In genomic region chr9:65551035-65551434, GRCm38 (mm10) we compare ENCODE assay signal across 8 mouse cellular contexts. TPM values are rescaled to one million over a fixed set of nuclear protein-coding genes. Genes with fewer than 3 reads are reported as not detected.
A peak's percentile ranks its signal among the peaks of the same experiment; 100 is the strongest.
DNase-seq lines count a peak whose midpoint lies in the region; ATAC-seq and TF ChIP-seq lines count a peak whose summit lies in the region.

No protein-coding gene starts in this region.

- H3K4me1 ChIP-seq in embryonic fibroblast, embryonic 13.5 days (ENCODE audit: control insufficient read depth, insufficient read depth, low read length), result peaks cover 22% of the 10 kb centered on the region
- H3K4me1 ChIP-seq in hindbrain, embryonic 13.5 days (replicated peaks), result peaks cover 57% of the 10 kb centered on the region
- peaks cover 87% of the 10 kb centered on the region for H3K4me1 ChIP-seq in liver, embryonic 12.5 days

- H3K4me2 ChIP-seq in hindbrain, embryonic 13.5 days, result no peak overlapping the region
- 0 out of 2 replicates have a peak overlapping the region, but pooled peaks have one; percentile 8 for H3K4me2 ChIP-seq in liver, embryonic 12.5 days

- DNase-seq in urinary bladder, postnatal 10 days (ENCODE audit: low spot score), result peak; percentile 53
- no peak for DNase-seq in urinary bladder, adult 2 months (ENCODE audit: low spot score)
- peak; percentile 77 for DNase-seq in yolk sac, embryonic 10.5 days (ENCODE audit: low spot score)
- no peak for DNase-seq in right cerebral cortex, postnatal 36 days (ENCODE audit: low spot score in 2 of 2)

- peaks cover 5% of the 10 kb centered on the region; the same call in 1 of the 2 replicates for H3K36me3 ChIP-seq in hindbrain, embryonic 13.5 days
- H3K36me3 ChIP-seq in liver, embryonic 12.5 days, result peaks cover 46% of the 10 kb centered on the region

- H3K9me3 ChIP-seq in hindbrain, embryonic 13.5 days, result no peaks in the 10 kb centered on the region
- H3K9me3 ChIP-seq in liver, embryonic 12.5 days (replicated peaks), result no peaks in the 10 kb centered on the region

- H3K27me3 ChIP-seq in hindbrain, embryonic 13.5 days, result no peaks in the 10 kb centered on the region
- no peaks in the 10 kb centered on the region for H3K27me3 ChIP-seq in liver, embryonic 12.5 days (replicated peaks)

- no peak overlapping the region for H3K9ac ChIP-seq in hindbrain, embryonic 13.5 days
- peak overlapping the region; percentile 33 for H3K9ac ChIP-seq in liver, embryonic 12.5 days

- 40% methylated on average over 5 of the region's 5 CpGs for WGBS in hindbrain, embryonic 13.5 days
- WGBS in liver, embryonic 12.5 days (ENCODE audit: insufficient replicate concordance), result 8% methylated on average over 5 of the region's 5 CpGs

- H3K4me3 ChIP-seq in embryonic fibroblast, embryonic 13.5 days (ENCODE audit: insufficient read depth, low read length), result no peak overlapping the region
- H3K4me3 ChIP-seq in hindbrain, embryonic 13.5 days, result no peak overlapping the region
- no peak overlapping the region for H3K4me3 ChIP-seq in liver, embryonic 12.5 days

- no peak for TF ChIP-seq CTCF in embryonic fibroblast, embryonic 13.5 days (IDR thresholded peaks at IDR 0.05; ENCODE audit: borderline replicate concordance, insufficient read depth, low read length)

- H3K27ac ChIP-seq in embryonic fibroblast, embryonic 13.5 days (ENCODE audit: insufficient read depth, low read length), result peak overlapping the region; percentile 100
- peak overlapping the region; percentile 40; the same call in 1 of the 2 replicates for H3K27ac ChIP-seq in hindbrain, embryonic 13.5 days
- peak overlapping the region; percentile 98 for H3K27ac ChIP-seq in liver, embryonic 12.5 days

- no peak; the same call in 1 of the 2 replicates for TF ChIP-seq POLR2A in embryonic fibroblast, embryonic 13.5 days (IDR thresholded peaks at IDR 0.05; ENCODE audit: low read depth, low read length)

- ATAC-seq in hindbrain, embryonic 13.5 days (ENCODE audit: low FRiP score), result no peak
- ATAC-seq in liver, embryonic 12.5 days, result peak; percentile 16; the same call in 1 of the 2 replicates
- peak; percentile 63 for ATAC-seq in neutrophil, adult 5-6 weeks (ENCODE audit: extremely low read depth, insufficient number of reproducible peaks, low FRiP score, poor library complexity, severe bottlenecking)

RNA-seq across cellular contexts. Expression of gene Plekho2, which starts 28.8 kb away (rescaled TPM):
- polyA plus RNA-seq in urinary bladder, adult 2 months (2012; rRNA removed), result 45.4 and 50.5 TPM in 2 replicates
- 58.1 and 78.4 TPM in 2 replicates for polyA plus RNA-seq in embryonic fibroblast, embryonic 13.5 days (2011; ENCODE audit: insufficient read length, low read depth, missing spikeins)
- 5.8 and 7.6 TPM in 2 replicates for polyA plus RNA-seq in hindbrain, embryonic 13.5 days (2015; fragmentation: Nextera tagmentation; extraction: Ambion mirVana)
- 37.2 and 39.1 TPM in 2 replicates for polyA plus RNA-seq in liver, embryonic 12.5 days (2016; fragmentation: Nextera tagmentation; extraction: Ambion mirVana)
- 103 and 108 TPM in 2 replicates for total RNA-seq in neutrophil, adult 5-6 weeks (2017)

RNA-seq across cellular contexts. Expression of gene Ankdd1a, which starts 31.0 kb away (rescaled TPM):
- 21.8 and 33.9 TPM in 2 replicates for polyA plus RNA-seq in urinary bladder, adult 2 months (2012; rRNA removed)
- polyA plus RNA-seq in embryonic fibroblast, embryonic 13.5 days (2011; ENCODE audit: insufficient read length, low read depth, missing spikeins), result not detected in 2 replicates
- 0.51 and 0.75 TPM in 2 replicates for polyA plus RNA-seq in hindbrain, embryonic 13.5 days (2015; fragmentation: Nextera tagmentation; extraction: Ambion mirVana)
- not detected in 2 replicates for polyA plus RNA-seq in liver, embryonic 12.5 days (2016; fragmentation: Nextera tagmentation; extraction: Ambion mirVana)
- 0.93 TPM in 1 of 2 replicates, not detected in the other for total RNA-seq in neutrophil, adult 5-6 weeks (2017)

RNA-seq across cellular contexts. Expression of gene Pif1, which starts 35.9 kb away (rescaled TPM):
- polyA plus RNA-seq in urinary bladder, adult 2 months (2012; rRNA removed), result 0.29 and 0.36 TPM in 2 replicates
- 8.3 and 10.9 TPM in 2 replicates for polyA plus RNA-seq in embryonic fibroblast, embryonic 13.5 days (2011; ENCODE audit: insufficient read length, low read depth, missing spikeins)
- polyA plus RNA-seq in hindbrain, embryonic 13.5 days (2015; fragmentation: Nextera tagmentation; extraction: Ambion mirVana), result 3.8 and 4.4 TPM in 2 replicates
- 16.1 and 17.4 TPM in 2 replicates for polyA plus RNA-seq in liver, embryonic 12.5 days (2016; fragmentation: Nextera tagmentation; extraction: Ambion mirVana)
- not detected in 2 replicates for total RNA-seq in neutrophil, adult 5-6 weeks (2017)

Comparison
In these comparisons a context has a peak if more than half of its experiments do, and no peak if none do; other contexts are left out.
1. DNase-seq: peak in urinary bladder, postnatal 10 days (single experiment) and yolk sac, embryonic 10.5 days (single experiment); none in urinary bladder, adult 2 months (single experiment) and right cerebral cortex, postnatal 36 days (0 of 2).
2. H3K27ac ChIP-seq: peak in every context shown above with its lines; median percentile 100 in embryonic fibroblast, embryonic 13.5 days; 98 in liver, embryonic 12.5 days; 40 in hindbrain, embryonic 13.5 days.
3. RNA of gene Ankdd1a, which starts 31.0 kb away (polyA plus RNA-seq): 21.8 to 33.9 TPM in urinary bladder, adult 2 months; 0.51 to 0.75 TPM in hindbrain, embryonic 13.5 days, not detected in embryonic fibroblast, embryonic 13.5 days and not detected in liver, embryonic 12.5 days; every median in the first group is over 10 times any median in the second.